Mouse (Mus musculus): ENCODE results near the gene Rnf123.

DNA sequence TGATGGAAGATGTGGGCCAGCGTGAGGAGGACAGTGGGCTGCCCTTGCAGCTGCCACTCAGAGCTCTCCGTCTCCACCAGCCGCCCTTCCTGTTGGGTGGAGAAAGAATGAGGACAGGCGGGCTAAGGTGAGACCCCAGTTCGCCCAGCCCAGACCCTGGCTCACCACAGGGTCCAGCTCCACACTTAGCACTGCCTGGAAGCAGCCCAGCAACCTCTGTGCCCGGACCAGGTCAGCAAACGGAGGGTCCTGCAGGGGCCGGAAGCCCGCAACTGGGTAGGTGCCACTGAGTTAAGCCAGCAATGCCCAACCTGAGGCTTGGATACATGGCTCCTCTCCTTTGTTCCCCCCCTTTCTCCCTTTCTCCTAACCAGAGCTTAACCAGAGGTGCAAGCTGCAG, 14.1 kb downstream of the Rnf123 start:
- TF ChIP-seq CTCF (IDR thresholded peaks at IDR 0.05; ENCODE audit: insufficient read depth, low read length) = no peak
- TF ChIP-seq POLR2A (IDR thresholded peaks at IDR 0.05; ENCODE audit: borderline replicate concordance, extremely low read depth, low read depth, low read length) = no peak
